Mouse (Mus musculus): ENCODE data around the gene Sptb.

DNA sequence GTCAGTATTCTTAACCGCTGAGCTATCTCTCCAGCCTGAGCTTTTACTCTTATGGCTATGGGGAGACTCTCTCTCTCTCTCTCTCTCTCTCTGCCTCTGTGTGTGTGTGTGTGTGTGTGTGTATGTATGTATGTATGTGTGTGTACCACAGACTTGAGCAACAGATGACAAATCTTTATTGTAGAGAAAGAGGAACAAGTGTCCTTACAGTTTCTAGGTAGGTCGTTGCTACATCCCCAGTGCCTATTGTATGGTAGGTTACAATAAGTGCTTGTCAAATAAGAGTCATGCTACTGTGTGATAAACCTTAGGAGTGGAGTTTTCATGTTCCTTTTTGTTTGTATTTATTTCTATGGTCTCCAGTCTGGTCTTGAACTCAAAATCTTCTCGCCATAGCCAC is 170.2 kb downstream of the Sptb start:
- no peak for TF ChIP-seq POLR2A (IDR thresholded peaks at IDR 0.05; ENCODE audit: borderline replicate concordance, extremely low read depth, low read depth, low read length)
- TF ChIP-seq CTCF (IDR thresholded peaks at IDR 0.05; ENCODE audit: insufficient read depth, low read length): no peak
